Mouse (Mus musculus): ENCODE results near the gene Wnt5b.

GRCm38 (mm10) chr6:119450965-119451943 is 92.9 kb downstream of the Wnt5b start:
- TF ChIP-seq CTCF (IDR thresholded peaks at IDR 0.05; ENCODE audit: control insufficient read depth, insufficient read depth, insufficient read length) (no peak), MAX (IDR thresholded peaks at IDR 0.05) (no peak), MYOG (IDR thresholded peaks at IDR 0.05; ENCODE audit: control insufficient read depth, extremely low read depth, insufficient read length) (no peak), USF1 (IDR thresholded peaks at IDR 0.05; ENCODE audit: low read depth) (no peak), CEBPB (IDR thresholded peaks at IDR 0.05; ENCODE audit: low read depth) (no peak)

Data from C2C12 (cell line).